Mouse (Mus musculus): ENCODE data around the gene Bri3bp.

DNA sequence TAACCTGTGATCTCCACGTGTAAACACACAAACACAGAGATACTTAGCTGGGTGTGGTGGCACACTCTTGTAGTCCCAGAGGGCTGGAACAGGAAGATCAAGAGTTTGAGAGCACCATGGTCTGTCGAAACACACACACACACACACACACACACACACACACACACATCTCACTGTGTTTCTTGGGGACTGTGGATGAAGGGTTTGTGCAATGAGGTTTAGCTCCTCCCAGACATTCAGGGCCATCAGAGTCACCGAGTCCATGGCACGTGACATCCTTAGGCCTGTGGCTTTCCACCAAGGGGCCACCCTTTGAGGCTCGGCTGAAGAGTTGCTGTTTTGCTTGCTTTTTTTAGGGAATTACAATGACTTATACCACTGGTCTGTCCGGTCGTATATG is 41.1 kb downstream of the Bri3bp start:
- TF ChIP-seq CTCF (IDR thresholded peaks at IDR 0.05; ENCODE audit: borderline replicate concordance, insufficient read depth, low read length) (no peak), POLR2A (IDR thresholded peaks at IDR 0.05; ENCODE audit: low read depth, low read length) (no peak)
